Mouse (Mus musculus) heart, postnatal 36 days (tissue): ENCODE data around the gene Dbi. TPM values are rescaled to one million over a fixed set of nuclear protein-coding genes. Genes with fewer than 3 reads are reported as not detected.

Experiments used
- DNase-seq, 2 experiments: peaks; one replicate each; pipeline ENCODE4 v3.0.0; 2021 to 2022
- intact Hi-C: fragments of 180-260 bp; cut with DNase I; formaldehyde crosslinking; loops from one replicate; pipeline ENCODE4 v1.15.1; 2025
- total RNA-seq, 2 experiments: library from RNA; stranded (reverse); gene quantifications; 2 replicates each; pipeline ENCODE4 v1.2.3; 2021

Dbi gene
- total RNA-seq, 2 experiments from 2014 or later = 268 to 306 TPM

GRCm38 (mm10) chr1:120090880-120091570, 29.9 kb downstream of the Dbi start:
- intact Hi-C loops = loop anchor here (10.0 kb wide), 1 partner anchor 266 kb away; no protein-coding TSS in a partner anchor
- DNase-seq = peak in 1 of 2 experiments; percentile 16

GRCm38 (mm10) chr1:120089180-120089579, 31.7 kb downstream of the Dbi start:
- intact Hi-C loops = no loop called here
- DNase-seq = no peak

GRCm38 (mm10) chr1:120086644-120087043, 34.2 kb downstream of the Dbi start:
- no peak for DNase-seq
- intact Hi-C loops = no loop called here

- DNase-seq = no peak
- intact Hi-C loops = no loop called here
Observed at GRCm38 (mm10) chr1:120085696-120086095, 35.2 kb downstream of the Dbi start.

- intact Hi-C loops = no loop called here
- DNase-seq = no peak
Observed at GRCm38 (mm10) chr1:120083921-120084517, 36.9 kb downstream of the Dbi start.

GRCm38 (mm10) chr1:120082957-120083585, 37.8 kb downstream of the Dbi start:
- intact Hi-C loops = no loop called here
- DNase-seq = no peak

- intact Hi-C loops = no loop called here
- no peak for DNase-seq
Observed at GRCm38 (mm10) chr1:120080632-120081031, 40.2 kb downstream of the Dbi start.

- intact Hi-C loops = no loop called here
- no peak for DNase-seq
Observed at GRCm38 (mm10) chr1:120077746-120078410, 43.0 kb downstream of the Dbi start.

GRCm38 (mm10) chr1:120075507-120075906, 45.4 kb downstream of the Dbi start:
- DNase-seq = no peak

GRCm38 (mm10) chr1:120074931-120075330, 45.9 kb downstream of the Dbi start:
- peak in 1 of 2 experiments; percentile 22 for DNase-seq
- intact Hi-C loops = no loop called here

More at GRCm38 (mm10) chr1:120075507-120075906, 45.4 kb downstream of the Dbi start:
- intact Hi-C loops = no loop called here

- DNase-seq = no peak
- intact Hi-C loops = no loop called here
Observed at GRCm38 (mm10) chr1:120074307-120074702, 46.6 kb downstream of the Dbi start.

- intact Hi-C loops = no loop called here
- peak; percentile 71 to 75 for DNase-seq
Observed at GRCm38 (mm10) chr1:120073519-120074306, 47.2 kb downstream of the Dbi start, which contains the start of gene Tmem37. Gene Tmem37, minus strand, starts transcription at chr1:120074074.

GRCm38 (mm10) chr1:120072900-120073299, 48.0 kb downstream of the Dbi start:
- intact Hi-C loops = no loop called here
- peak; percentile 37 to 39 for DNase-seq

GRCm38 (mm10) chr1:120071133-120071532, 49.7 kb downstream of the Dbi start:
- intact Hi-C loops = no loop called here
- DNase-seq = no peak

GRCm38 (mm10) chr1:120070168-120070567, 50.7 kb downstream of the Dbi start:
- intact Hi-C loops = no loop called here
- DNase-seq = no peak

- DNase-seq = no peak
- intact Hi-C loops = no loop called here
Observed at GRCm38 (mm10) chr1:120069120-120069519, 51.8 kb downstream of the Dbi start.

- no peak for DNase-seq
- intact Hi-C loops = no loop called here
Observed at GRCm38 (mm10) chr1:120066625-120067024, 54.3 kb downstream of the Dbi start.

GRCm38 (mm10) chr1:120066159-120066558, 54.7 kb downstream of the Dbi start:
- no peak for DNase-seq
- intact Hi-C loops = no loop called here

GRCm38 (mm10) chr1:120064036-120064682, 56.7 kb downstream of the Dbi start:
- DNase-seq = no peak
- intact Hi-C loops = no loop called here
